Mouse (Mus musculus): ENCODE measurements around the gene Tspan6.

Gene Tspan6

GRCm38 (mm10) chrX:133898014-133898542 is at the start of gene Tspan6:
TSS of gene Tspan6 (minus strand) at chrX:133898429.
- DNase-seq (ENCODE audit: low read depth) = peak; percentile 90

DNA sequence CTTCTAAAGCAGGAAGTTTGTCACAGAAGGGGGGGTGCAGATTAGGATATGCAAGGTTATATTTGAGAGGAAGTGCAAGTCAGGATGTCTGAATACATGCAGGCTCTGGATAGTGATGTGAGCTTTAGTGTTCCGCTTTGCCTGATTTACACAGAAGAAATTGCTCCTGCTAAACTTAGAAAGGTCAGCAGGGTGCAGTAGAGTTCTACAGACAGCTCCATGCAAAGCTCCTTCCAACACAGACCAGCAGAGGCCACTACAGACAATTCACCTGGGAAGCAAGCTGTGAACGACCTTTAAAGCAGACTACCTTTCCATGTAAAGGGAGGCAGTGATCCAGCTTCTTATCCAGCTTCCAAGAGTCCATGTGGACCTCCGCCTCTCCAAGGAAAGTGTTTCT is 49.2 kb upstream of the Tspan6 start:
- DNase-seq (ENCODE audit: low read depth) = peak; percentile 66

DNA sequence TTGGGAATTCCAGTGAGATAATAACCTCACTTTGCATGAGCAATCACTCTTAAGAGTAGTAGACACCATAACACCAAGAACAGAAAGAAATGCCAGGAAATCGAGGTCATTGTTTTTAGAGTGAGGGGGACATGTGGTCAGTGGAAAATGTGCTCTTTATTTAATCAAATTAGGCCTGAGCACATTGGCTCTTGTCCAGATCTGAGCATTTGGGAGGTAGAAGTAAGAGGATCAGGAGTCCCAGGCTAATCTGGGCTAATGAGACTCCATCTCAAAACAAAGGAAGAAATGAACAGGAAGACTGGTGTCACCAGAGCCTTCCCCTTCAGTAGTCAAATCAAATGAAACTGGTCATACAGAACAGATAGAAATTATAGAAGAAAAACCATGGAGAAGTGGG is 41.3 kb upstream of the Tspan6 start:
- no peak for DNase-seq (ENCODE audit: low read depth)

- DNase-seq (ENCODE audit: low read depth) = no peak
Measured at GRCm38 (mm10) chrX:133936605-133937225, 38.5 kb upstream of the Tspan6 start.

DNA sequence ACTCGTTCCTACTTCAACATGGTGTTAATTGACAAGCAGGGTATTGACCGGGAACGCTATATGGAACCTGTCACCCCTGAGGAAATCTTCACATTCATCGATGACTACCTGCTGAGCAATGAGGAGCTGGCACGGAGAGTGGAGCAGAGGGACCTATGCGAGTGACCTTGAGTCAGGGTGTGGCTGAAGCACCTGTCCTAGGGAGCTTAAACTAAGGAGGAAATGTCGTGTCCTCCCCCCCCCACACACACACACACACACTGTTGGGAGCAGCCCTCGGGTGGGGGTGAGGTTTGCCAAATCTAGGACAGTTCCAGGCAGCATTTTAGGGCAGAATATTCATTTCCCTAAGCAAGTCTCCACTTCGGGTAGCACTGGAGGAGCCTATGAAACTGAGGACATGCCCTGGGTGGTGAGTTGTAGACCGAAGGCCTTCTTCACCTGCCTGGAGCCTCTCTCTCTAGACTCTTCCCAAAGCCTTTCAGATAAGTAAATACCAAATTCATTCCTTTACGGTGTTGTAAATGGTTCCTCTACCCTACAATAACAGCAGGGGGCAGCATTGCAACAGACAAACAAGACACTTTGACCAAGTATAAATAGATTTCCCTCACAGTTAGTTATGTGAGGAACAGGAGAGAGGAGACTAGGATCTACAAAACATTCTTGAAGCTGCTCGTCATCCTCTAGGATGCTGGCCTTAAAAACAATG is 33.2 kb upstream of the Tspan6 start:
- DNase-seq (ENCODE audit: low read depth) = peak; percentile 71

DNA sequence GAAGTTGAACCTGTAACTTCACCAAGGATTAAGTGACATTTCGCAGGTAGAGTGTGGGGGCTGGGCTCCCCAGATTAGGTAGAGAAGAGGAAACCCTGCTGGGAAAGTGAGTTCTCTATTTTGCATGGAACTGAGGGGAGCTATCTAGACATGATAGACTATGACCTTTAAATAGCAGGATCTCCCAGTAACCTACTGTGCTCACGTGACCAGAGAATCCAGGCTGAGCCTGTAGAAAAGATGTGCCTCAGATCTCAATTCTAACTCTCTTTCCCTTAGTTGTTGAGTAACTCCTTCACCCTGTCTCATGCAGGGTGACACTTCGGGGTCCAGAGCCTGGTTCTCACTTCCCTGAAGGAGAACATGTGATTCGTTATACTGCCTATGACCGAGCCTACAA is 28.5 kb upstream of the Tspan6 start:
- DNase-seq (ENCODE audit: low read depth) = no peak

GRCm38 (mm10) chrX:133921187-133921586 is 23.0 kb upstream of the Tspan6 start:
- DNase-seq (ENCODE audit: low read depth) = no peak

DNA sequence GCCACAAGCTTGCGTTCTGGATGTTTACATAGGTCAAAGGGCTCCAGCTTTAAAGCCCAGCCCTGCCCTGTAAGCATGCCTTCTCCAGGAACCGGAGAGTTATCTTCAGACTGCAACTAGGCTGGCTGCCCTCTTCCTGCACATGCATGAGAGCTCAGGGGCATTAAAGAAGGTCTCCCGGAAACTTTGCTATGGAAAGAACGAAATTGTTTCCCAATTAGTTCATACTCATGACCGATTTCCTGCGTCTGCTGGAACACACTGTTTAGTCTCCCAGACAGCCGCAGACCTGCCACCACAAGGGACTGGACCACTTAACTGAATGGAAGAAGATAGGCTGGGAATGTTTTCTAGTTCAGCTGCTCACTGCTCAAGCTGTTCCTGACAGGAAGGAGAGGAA is 16.0 kb upstream of the Tspan6 start:
- DNase-seq (ENCODE audit: low read depth) = no peak

- no peak for DNase-seq (ENCODE audit: low read depth)
Measured at GRCm38 (mm10) chrX:133913006-133913405, 14.8 kb upstream of the Tspan6 start.

GRCm38 (mm10) chrX:133911397-133912103 is 13.3 kb upstream of the Tspan6 start:
- peak; percentile 48 for DNase-seq (ENCODE audit: low read depth)

- DNase-seq (ENCODE audit: low read depth) = peak; percentile 8
Measured at GRCm38 (mm10) chrX:133908261-133908660, 10.0 kb upstream of the Tspan6 start, which contains the start of gene Srpx2. TSS of gene Srpx2 (plus strand) at chrX:133908426.

DNA sequence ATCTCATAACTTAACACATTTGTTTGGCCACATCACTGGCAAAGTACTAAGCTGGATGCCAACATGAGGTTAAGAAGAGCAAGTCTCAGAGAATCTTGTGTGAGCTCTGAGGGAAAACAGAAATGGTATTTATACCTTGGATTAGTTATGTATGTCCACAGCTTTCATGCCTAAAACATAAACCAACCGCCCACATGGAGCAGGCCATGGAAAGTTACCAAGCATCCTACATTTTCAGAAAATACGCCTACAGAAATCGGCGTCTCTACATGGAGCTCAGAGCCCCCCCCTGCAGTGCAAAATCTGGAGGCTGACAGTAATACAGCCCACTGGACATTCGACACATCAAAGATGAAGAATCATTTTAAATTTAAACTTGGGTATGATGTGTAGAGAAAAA is 10.1 kb downstream of the Tspan6 start:
- no peak for DNase-seq (ENCODE audit: low read depth)

DNA sequence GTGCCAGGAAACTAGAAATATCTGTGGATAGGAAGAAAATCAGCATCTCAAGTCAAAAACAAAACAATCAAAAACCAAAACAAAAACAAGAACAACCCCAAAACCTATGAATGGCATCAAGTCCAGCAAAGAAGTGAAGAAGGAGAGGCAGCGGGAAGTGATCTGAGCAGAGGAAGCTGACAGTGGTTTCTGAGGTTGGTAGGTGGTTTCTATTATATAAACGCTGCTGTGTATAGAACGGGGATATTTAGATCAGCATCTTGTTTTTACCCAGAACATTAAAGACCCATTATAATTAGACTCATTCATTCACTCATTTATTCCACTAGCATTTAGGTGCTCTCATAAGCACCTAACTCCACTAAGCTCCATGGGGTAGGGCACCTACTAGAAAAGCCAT is 10.9 kb downstream of the Tspan6 start:
- DNase-seq (ENCODE audit: low read depth) = no peak

- no peak for DNase-seq (ENCODE audit: low read depth)
Measured at GRCm38 (mm10) chrX:133869743-133870142, 28.5 kb downstream of the Tspan6 start.

- DNase-seq (ENCODE audit: low read depth) = no peak
Measured at GRCm38 (mm10) chrX:133853637-133854036, 44.6 kb downstream of the Tspan6 start.

GRCm38 (mm10) chrX:133850680-133851079 is 47.5 kb downstream of the Tspan6 start, which contains the start of gene Tnmd:
TSS of gene Tnmd (plus strand) at chrX:133850980.
- no peak for DNase-seq (ENCODE audit: low read depth)
